Mouse (Mus musculus) thymus, postnatal 36 days (tissue): ENCODE measurements around the gene Tbc1d19.

ENCODE experiments used
- DNase-seq, 2 experiments: peaks; one replicate each; pipeline ENCODE4 v3.0.0; 2022; ENCODE audit warnings: mixed read lengths in 2 of 2

The Tbc1d19 gene

DNA sequence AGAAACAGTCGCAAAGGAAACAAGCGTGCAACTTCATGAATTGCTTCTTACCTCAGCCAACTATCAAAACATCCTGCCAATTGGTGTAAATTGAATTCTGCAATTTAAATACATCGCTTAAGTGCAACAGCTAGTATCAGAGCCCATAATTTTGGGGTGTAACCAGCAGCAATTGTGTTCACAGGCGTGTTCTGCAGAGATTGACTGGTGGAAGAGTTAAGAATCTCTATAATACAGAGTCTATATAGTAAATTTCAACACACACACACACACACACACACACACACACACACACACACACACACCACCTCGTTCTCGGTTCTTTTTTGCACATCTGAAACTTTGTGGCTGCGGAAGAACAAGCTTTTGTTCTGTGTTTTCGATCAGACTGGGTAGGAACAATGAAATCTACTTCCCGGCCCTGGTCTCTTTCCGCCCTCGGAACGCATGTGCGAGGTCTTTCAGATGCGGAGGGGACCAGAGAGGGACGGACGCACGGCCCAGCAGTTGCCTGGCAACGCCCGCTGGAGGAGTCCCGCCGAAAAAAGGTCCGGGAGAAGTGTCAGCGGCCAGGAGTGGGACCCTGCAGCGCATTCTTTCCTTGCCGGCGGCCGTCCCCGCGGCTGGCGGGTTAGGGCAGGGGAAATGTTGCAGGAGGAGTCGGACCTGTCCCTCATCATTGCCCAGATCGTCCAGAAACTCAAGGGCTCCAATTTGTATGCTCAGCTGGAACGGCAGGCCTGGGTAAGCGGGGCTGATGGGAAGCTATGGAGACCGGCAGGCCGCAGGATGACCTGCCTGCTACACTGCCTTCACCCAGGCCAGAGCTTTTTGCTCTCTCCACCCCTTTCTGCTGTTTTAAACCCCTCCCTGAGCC lies at the start of gene Tbc1d19:
Gene Tbc1d19, plus strand, starts transcription at position 492 of the 877 bp plus-strand sequence.
- peak; percentile 74 to 78 for DNase-seq

DNA sequence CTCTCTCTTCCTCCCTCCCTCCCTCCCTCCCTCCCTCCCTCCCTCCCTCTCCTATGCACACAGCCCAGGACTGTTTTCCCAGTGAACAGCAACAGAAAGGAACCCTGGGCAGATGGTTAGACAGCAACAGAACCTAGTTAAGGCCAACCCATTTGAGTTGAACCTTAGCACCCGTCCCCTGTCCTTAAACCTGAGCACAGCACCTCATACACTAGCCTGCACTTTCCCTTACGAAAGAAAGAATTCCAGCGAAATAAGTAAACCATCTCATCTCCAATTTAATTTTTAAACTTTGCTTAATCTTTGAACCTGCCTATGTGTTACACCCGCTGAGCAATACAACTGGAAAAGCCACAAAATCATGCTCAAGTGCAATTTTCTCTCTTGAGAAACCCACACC lies 49.5 kb upstream of the Tbc1d19 start:
- no peak for DNase-seq

DNA sequence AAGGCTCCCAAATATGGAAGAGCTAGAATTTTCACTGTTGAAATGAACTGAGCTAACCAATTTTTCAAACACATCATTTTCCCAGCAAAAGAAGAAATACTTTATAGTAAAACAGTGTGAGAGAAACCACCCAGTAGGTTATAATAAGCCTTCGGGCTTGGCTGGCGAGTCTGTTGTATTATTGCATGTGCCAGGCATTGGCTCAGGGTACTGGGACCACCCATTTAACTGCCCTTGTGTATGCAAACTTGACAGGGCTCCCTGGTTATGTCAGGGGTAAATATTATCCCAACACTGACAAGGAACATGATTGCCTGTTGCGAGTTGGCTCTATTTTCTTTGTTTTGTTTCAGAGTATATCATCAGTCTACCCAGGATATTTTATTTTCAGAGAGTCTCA lies 48.5 kb upstream of the Tbc1d19 start:
- DNase-seq: no peak

DNA sequence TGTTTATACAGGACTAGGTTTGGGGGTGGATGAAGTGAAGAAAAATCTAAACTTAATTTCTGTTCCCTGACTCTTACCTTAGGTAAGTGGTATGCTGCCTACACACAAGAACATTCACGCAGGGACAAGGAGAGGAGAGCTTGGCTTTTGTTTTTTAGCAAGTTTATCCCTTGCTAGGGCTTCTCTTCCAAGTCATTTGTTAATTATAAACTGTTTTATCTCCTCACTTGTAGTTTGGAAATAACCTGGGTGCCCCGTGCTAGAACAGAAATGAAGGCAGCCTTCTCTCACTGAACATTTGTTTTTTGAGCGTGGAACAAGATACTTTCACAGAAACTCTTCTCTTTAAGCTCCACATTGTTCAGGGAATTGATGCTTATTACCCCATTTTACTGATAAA lies 48.1 kb upstream of the Tbc1d19 start:
- no peak for DNase-seq

DNA sequence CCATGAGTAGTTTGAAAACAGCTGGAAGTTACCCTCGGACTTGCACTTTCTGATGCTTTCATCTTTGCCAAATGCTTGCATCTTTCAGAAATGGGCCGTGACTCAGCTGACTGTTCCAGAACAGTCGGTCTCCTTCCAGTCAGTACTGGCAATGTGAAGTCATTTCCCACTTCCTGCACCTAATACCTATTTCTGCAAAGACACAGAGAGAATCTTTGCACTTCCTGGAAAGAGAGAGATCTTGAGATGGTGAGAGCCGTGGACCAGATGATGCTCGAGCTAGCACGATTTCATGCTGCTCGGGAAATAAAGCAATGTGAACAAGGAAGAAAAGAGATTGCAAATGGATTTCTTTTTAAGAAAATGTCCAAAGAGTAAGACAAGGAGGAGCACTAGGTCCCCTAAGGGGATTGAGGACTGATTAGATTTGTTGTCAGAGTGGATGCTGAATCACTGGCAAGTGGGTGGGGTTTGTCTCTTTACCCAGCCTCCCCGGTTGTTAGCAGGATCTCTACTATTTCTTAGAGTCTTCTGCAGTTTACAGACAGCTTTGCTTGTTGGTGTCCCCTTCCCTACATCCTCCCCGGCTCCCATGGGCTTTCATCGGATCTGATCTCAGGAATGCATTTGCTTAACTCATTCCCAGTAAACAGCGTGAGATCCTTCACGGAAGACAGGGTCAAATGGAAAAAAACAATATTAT lies 24.4 kb upstream of the Tbc1d19 start:
- no peak for DNase-seq

DNA sequence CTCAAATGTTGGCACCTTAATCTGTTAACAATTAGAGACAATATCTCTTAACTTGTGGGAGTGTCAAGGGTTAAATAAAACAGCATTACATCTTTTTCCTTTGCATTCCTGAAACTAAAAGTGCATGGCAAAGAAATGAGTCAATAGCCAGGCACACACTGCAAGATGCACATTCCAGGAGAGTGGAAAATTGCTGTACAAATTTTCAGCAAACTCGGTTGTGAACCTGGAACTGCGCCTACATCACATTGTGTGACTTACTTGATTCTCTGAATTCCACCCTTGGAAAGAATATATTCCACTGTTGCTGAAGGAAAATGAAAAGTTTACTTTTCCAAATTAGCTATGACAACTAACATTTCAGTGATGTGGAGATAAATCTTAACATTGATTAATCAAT lies 8.0 kb upstream of the Tbc1d19 start:
- no peak for DNase-seq

DNA sequence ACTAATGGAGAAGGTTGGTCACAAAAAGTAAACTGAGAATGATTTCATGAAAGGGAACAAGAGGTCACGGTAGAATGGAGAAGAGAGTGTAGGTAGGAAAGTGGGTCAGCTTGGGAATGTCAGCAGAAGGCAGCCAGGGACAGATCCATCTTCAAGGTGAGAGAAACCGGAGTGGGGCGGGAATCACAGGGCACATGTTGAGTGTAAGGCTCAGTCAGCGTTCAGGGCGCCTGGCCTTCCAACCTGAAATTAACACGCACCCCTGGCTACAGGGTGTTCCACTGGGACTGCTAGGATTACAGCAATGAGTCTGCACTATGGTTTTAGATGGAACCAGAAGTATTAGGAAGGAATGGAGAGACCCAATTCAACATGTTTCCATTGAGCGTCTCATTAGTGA lies 10.3 kb downstream of the Tbc1d19 start:
- DNase-seq: no peak

DNA sequence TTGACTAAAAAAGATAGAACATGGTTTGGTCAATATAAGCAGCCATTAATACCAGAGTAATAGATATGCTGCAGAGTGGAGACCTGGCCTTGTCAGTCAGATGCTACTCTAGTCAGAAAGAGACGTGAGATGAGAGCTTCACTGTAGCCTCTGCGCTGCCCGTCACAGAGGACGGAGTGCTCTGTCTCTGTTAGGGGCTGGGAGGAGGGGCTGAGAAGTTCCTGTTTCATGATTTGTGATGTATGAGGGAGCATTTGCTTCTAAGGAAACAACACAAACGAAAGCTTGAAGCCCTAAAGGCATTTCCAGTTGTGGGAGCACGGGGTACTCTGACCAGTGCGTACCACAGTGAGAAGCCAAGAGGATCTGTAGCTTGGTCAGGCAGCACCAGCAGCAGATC lies 16.5 kb downstream of the Tbc1d19 start:
- no peak for DNase-seq

DNA sequence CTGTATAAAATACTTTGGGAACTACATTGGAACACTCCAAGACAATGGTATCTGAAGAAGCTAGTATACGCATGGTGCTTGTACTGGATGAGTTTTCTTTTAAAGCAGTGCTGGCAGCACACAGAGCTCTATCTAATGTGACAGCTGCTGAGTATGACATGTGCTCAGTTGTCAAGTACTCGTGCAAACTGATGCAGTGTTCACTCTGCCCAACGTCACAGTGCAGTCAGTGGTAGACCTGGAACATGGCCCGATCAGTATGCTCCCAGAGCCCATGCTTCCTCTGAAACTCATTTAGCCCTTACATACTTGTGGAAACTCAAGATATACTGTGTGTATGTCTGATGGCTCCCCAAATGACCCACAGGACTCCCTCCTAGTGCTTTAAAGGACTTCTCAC lies 25.1 kb downstream of the Tbc1d19 start:
- no peak for DNase-seq

DNA sequence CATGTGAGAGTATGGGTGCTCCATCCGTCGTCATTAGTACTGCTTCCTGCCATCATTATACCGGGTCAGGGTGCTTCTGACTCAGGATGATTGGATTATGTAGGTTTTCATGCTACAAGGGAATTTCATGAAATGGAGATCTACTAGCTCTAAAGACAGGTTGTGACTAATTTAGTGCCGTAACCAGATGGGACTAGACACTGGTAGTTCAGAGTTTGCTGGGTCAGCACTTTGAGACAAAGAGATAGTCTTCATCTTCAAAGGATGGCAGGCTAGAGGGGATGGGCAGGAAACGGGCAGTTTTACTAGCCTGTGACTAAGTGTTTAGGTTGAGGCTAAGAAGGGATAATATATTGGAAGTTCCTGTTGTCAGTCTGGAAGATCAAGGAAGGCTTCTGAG lies 31.9 kb downstream of the Tbc1d19 start:
- no peak for DNase-seq

DNA sequence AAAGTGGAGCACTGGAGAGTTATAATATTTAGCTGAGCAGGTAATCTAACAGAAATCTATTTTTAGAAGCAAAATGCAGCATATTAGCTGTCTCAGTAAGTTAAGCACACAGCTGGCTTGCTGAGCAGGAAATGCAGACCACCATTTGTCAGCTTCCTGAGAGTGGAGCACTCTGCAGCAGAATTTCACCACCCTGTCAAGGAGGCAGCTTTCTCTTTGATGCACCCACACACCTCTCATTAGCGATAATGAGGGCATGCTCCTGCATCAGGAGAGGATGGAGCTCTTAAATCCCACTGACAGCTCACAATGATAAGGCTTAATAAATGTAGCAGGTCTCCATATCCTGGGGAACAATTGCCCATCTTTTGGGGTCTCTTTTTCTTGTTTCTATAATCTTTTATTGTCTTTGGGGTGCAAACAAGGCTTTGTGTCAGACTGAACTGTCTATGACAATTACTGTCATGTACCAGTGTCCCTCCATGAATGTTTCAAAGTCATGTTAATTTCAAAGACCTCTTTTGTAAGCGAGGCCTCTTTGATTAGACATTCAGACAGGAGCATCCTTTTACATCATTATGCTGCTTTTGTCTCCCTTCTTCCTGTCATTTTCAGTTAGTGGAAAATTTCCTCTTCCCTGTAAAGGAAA lies 39.0 kb downstream of the Tbc1d19 start:
- DNase-seq: no peak

DNA sequence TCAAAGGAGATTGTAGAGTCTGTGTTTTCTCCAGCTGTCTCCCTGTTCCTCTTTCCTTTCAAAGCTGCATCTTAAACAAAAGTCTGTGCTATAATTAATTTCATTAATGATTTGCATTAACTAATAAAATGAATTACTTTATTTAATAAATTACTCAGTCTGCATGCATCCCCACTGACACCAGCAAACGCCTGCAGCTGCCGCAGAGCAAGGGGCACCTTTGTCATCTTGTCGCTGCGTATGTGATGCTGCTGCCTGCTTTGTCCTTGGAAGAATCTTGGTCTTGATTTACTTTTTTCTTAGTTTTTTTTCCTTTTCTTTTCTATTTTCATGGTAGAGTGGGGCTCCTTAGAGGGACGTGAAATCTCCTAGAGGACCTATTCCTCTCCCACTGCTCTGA lies 43.2 kb downstream of the Tbc1d19 start:
- no peak for DNase-seq

DNA sequence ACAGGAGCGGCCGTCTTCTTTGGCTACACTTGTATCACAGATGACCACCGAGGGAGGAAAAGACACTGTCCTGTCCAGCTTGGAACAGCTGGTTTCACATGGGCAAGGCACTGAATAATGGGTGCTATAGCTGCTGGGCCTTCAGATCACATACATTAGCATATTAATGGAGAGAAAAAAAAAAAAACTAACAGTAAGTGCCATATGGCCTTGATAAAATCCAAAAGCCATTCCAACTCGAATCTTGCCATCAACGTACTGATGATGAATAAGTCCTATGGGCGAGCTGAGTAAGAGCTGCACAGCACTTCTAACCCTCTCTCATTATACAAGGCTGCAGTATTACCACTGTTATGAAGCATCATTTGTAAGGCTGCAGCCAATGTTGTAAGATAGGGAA lies 45.2 kb downstream of the Tbc1d19 start:
- DNase-seq: no peak

DNA sequence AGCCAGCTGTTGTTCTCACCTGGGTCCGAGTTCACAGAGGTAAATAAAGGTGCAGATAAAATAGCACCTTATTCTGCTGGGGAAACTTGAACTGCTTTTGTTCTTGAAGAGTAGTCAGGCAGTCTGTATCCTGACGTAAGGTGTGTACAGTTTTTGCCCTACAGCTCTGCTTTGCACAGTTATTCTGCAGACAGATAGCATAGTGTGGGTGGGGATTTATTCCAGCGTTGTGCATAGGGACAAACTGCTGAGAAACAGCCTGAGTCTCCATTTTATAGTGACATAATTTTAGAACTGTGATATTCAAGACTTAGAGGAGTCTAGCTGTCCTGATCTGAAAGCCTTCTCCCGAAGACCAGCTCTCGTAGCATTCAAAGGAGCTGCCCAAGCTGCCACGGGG lies 46.6 kb downstream of the Tbc1d19 start:
- DNase-seq: no peak

DNA sequence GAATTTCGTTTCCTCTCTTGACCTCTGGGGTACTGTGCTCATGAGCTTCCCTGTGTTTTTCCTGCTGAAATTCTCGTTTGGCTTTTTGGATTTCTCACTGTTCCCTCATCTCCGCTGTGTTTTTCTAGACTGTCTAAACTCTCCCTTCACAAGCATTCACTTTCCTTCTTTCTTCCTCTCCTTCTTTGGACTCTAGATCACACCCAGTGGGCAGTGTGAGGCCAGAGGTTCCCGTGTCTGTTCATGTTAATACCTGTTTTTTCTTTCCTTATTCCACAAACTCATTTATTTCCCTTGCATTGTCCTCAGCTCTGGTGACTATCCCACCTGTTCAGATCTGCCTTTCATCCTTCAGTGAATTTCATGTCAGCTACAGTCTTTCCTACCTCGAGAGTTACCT lies 55.7 kb downstream of the Tbc1d19 start:
- no peak for DNase-seq

DNA sequence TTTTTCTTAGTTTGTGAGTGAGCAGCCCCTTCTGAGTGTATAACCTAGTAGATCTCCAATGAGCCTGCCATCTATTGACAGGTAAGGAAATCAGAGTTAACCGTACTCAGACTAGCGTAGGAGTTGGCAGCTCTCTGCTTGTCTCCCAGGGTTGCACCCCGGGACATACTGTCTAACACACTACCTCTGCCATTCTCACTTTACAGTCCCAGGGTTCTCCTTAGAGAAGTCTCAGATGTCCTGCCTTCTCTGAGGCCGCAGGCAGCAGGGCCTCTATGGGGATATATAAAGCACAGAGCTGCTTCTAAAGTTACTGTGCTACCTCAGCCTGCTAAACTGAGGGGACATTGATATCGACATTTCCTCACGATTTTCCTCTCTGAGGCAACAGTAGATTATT lies 56.6 kb downstream of the Tbc1d19 start:
- DNase-seq: no peak

DNA sequence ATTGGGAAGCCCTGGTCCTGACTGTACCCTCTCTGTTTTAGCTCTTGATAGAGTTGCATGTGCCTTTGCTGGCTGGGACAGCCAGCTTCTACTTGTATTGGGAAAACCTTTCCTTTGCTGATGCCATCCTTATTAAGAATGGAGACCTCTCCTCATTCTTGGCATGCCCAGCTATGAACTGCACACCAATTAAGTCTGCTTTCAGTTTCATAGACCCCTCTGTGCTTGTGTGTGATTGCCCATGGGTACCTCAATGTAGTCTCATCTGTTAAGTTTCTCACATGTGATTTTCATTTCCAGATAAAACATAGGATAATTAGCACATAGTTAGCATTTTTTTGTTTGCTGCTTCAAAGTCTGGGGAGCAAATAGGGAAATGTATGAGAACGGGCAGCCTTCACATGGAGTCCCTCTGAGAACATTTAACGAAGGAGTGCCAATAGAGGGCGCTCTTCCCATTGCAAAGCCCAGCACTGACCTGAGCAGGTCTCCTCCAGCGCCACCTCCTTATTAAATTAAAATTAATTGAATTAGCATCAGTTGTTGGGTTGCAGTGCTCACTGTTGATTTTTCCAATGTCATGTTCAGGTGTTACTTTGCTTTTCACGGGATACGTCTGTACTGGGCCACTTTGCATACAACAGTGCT lies 62.4 kb downstream of the Tbc1d19 start:
- peak; percentile 33 to 43 for DNase-seq

DNA sequence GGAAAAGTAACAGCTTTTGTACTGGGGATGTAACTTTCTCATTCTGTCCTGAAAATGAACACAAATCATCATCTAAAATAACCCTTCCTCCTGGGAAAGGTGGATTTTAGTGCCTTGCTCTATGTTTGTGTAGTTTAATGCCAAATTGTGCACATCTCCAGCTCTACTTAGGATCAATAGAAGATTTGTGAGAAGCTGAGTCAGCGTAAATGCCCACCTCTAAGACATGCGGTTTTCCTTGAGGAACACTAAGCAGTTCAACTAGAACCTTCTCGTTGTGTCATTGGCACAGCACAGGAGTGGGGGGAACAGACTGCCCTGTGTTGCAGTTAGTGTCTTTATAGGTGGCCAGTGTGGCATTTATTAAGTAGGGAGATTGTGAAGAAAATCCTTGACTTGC lies 65.6 kb downstream of the Tbc1d19 start:
- no peak for DNase-seq

DNA sequence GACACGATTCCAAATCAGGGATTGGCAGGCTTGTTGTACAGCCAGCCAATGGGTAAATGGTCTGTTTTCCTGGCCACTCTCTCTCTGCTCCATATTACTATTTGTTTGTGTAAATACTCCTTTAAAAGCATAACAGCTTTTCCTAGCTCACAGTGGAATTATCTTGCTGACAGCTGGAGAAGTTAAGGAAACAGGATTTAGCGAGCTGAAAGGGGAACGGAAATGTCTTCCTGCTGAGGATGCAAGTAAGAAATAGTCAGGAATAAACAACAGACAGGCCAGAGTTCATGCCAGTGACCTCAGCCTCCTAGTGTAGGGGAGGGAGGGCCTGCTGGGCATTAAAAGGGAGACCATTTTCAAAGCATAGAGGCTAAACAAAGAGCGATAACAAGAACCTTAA lies 71.3 kb downstream of the Tbc1d19 start:
- DNase-seq: no peak

DNA sequence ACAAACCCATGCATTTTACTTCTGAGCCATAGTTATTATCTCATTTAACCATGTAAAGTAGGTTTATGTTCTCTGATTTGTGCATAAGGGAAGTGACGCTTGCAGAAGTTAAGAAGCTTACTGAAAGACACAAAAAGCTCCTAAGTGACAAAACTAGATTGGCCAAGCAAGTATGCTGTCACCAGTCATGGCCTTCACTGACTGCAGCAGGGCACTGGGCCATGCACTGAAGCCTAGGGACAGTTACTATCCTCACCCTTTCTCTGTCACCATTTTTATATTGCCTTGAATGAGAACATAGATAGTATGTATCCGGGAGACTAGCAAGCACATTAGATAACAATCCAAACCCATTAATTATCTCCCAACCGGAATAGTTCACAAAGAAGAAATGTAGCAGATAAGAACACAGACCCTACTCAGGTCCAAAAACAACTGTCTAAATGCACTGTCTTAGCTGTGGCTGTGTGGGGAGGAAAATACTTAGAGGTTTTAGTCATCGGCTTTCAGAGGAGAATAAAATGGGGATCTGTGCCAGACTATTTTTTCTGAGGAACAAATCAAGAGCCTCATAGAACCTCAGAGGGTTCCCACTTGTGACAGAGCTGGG lies 72.1 kb downstream of the Tbc1d19 start:
- no peak for DNase-seq

DNA sequence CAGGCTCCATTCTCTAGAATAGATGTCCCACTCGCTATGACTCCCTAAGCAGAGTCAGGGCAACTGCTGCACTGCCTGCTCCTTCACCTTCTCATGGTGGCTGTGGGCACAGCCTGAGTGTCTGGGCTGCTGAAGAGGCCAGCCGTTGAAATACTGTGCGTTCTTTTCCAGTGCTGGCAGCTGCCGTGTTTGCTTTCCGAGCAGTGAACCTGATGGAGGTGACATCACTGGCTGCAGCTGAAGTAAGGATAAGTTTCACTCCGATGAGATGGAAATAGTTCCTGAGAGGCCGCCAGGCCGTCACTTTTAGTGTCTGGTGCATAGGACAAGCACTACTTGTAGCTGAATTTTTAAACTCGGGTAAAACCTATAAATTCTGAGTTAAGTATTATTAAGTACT lies 92.0 kb downstream of the Tbc1d19 start:
- DNase-seq: no peak

DNA sequence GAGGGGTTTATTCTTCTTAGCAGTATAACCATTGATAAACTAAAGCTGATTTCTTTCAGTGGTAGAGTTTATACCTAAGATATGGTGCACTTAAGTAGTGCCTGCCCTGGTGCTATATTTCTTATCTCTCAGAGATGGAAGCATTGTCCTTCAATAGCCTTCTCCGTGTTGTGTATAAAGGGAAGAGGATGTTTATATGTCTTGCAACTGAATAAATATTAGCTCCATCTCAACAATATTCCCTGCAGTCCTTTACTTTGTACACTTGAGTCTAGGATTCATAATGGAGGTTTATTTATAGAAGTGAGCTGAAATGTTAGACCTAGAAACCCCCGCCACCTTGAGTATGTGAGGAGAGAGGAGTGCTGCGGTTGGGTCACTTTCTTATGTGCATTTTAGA lies 93.4 kb downstream of the Tbc1d19 start:
- DNase-seq: no peak

DNA sequence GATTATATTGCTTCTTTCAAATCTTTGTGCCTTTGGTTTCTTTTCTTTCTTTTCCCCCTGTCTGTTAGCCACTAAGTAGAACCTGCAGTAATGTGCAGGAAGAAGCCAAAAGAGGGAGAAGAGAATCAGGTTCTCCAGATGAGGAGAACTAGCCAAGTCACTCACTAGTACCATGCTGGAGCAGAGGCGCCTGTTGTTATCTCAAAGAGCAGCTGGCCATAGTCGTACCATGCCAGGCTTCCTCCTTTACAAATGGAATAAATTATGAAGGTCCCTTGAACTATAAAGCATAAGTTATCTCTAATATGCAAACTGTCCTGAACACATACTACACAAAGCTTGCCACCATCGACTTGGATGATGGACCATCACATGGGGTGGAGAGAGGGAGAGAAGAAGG lies 99.8 kb downstream of the Tbc1d19 start:
- DNase-seq: no peak
